Mouse (Mus musculus) MEL-GATA-1-ER (cell line): ENCODE data around the gene Idi2.
"Not testable (repeated sequence)": the region's sequence is repeated elsewhere in the genome, so short reads cannot be mapped to it uniquely, and the experiment has no call there.

Source experiments
- DNase-seq: peaks from one replicate; pipeline ENCODE4 v3.0.0-alpha.2; 2012; ENCODE audit warnings: low read depth; ENCODE audit errors: extremely low read depth

Gene Idi2

GRCm38 (mm10) chr13:8952563-8952962 lies at the start of gene Idi2:
Gene Idi2, plus strand, starts transcription at chr13:8952863.
- not testable (repeated sequence) for DNase-seq

GRCm38 (mm10) chr13:8905986-8906385 lies 46.7 kb upstream of the Idi2 start:
- DNase-seq: not testable (repeated sequence)

GRCm38 (mm10) chr13:8913890-8914289 lies 38.8 kb upstream of the Idi2 start:
- not testable (repeated sequence) for DNase-seq

GRCm38 (mm10) chr13:8933499-8933898 lies 19.2 kb upstream of the Idi2 start:
- DNase-seq: peak; percentile 3

- not testable (repeated sequence) for DNase-seq
Measured at GRCm38 (mm10) chr13:8937611-8938140, 15.0 kb upstream of the Idi2 start.

GRCm38 (mm10) chr13:8941110-8941509 lies 11.6 kb upstream of the Idi2 start:
- not testable (repeated sequence) for DNase-seq

GRCm38 (mm10) chr13:8941701-8942100 lies 11.0 kb upstream of the Idi2 start:
- not testable (repeated sequence) for DNase-seq

- not testable (repeated sequence) for DNase-seq
Measured at GRCm38 (mm10) chr13:8943828-8944227, 8.8 kb upstream of the Idi2 start.

GRCm38 (mm10) chr13:8948131-8948530 lies 4.5 kb upstream of the Idi2 start, which contains the start of gene Gm9745:
Gene Gm9745, minus strand, starts transcription at chr13:8948231.
- not testable (repeated sequence) for DNase-seq

GRCm38 (mm10) chr13:8955127-8955526 lies 2.5 kb downstream of the Idi2 start:
- not testable (repeated sequence) for DNase-seq

GRCm38 (mm10) chr13:8956873-8957272 lies 4.2 kb downstream of the Idi2 start:
- not testable (repeated sequence) for DNase-seq

GRCm38 (mm10) chr13:8959058-8959457 lies 6.4 kb downstream of the Idi2 start:
- not testable (repeated sequence) for DNase-seq

- DNase-seq: not testable (repeated sequence)
Measured at GRCm38 (mm10) chr13:8959554-8959953, 6.9 kb downstream of the Idi2 start.

- DNase-seq: not testable (repeated sequence)
Measured at GRCm38 (mm10) chr13:8961128-8961888, 8.6 kb downstream of the Idi2 start.

- DNase-seq: not testable (repeated sequence)
Measured at GRCm38 (mm10) chr13:8962266-8962665, 9.6 kb downstream of the Idi2 start.

- DNase-seq: no peak
Measured at GRCm38 (mm10) chr13:8965224-8965623, 12.6 kb downstream of the Idi2 start.

GRCm38 (mm10) chr13:8967742-8968141 lies 15.1 kb downstream of the Idi2 start:
- no peak for DNase-seq

GRCm38 (mm10) chr13:8972369-8972768 lies 19.7 kb downstream of the Idi2 start:
- DNase-seq: no peak

GRCm38 (mm10) chr13:8972972-8973371 lies 20.3 kb downstream of the Idi2 start:
- no peak for DNase-seq

- no peak for DNase-seq
Measured at GRCm38 (mm10) chr13:8992231-8992630, 39.6 kb downstream of the Idi2 start.

- peak; percentile 49 for DNase-seq
Measured at GRCm38 (mm10) chr13:8995159-8995989, 42.7 kb downstream of the Idi2 start.
